Mouse (Mus musculus) small intestine, adult 2 months (tissue): ENCODE data around the gene Bahcc1. TPM values are rescaled to one million over a fixed set of nuclear protein-coding genes. Genes with fewer than 3 reads are reported as not detected.
A peak's percentile ranks its signal among the peaks of the same experiment; 100 is the strongest.

Experiments
- H3K27ac ChIP-seq: fragments of 200-500 bp; 2 replicates; pipeline ENCODE4 v1.5.1; 2012; ENCODE audit warnings: low read depth, low read length, control low read depth, inconsistent platforms; ENCODE audit not compliant: insufficient read depth
- H3K27me3 ChIP-seq: fragments of 200-500 bp; 2 replicates; pipeline ENCODE4 v1.6.1; 2012; ENCODE audit warnings: mild to moderate bottlenecking, moderate library complexity, low read length, inconsistent platforms; ENCODE audit not compliant: control insufficient read depth, insufficient read depth
- H3K36me3 ChIP-seq: fragments of 200-500 bp; 2 replicates; pipeline ENCODE4 v1.6.1; 2012; ENCODE audit warnings: mild to moderate bottlenecking, low read length, control low read depth, inconsistent platforms; ENCODE audit not compliant: control insufficient read depth, insufficient read depth
- H3K4me1 ChIP-seq: fragments of 200-500 bp; 2 replicates; pipeline ENCODE4 v1.6.1; 2012; ENCODE audit warnings: low read length, inconsistent platforms, mixed read lengths; ENCODE audit not compliant: control insufficient read depth, insufficient read depth, insufficient read length
- H3K4me3 ChIP-seq: fragments of 200-500 bp; 2 replicates; pipeline ENCODE4 v1.5.1; 2012; ENCODE audit warnings: low read depth, mild to moderate bottlenecking, control low read depth, inconsistent platforms, low read length, moderate library complexity
- CTCF ChIP-seq: fragments of 200-500 bp; IDR thresholded peaks from 2 replicates; pipeline ENCODE4 v1.5.1; 2012; ENCODE audit warnings: low read depth, mild to moderate bottlenecking, control low read depth, inconsistent platforms, low read length, moderate library complexity, mixed read lengths; ENCODE audit not compliant: insufficient replicate concordance, insufficient read length; ENCODE audit errors: extremely low read depth
- POLR2A ChIP-seq: fragments of 200-500 bp; IDR thresholded peaks from 2 replicates; pipeline ENCODE4 v1.6.1; 2012; ENCODE audit warnings: low read depth, mild to moderate bottlenecking, control low read depth, inconsistent platforms, low read length, moderate library complexity
- WGBS: fragments of 180-500 bp; shearing (Covaris S2); methylation state at CpG from one replicate; pipeline ENCODE4 v1.1.7; 2018; 5-methylcytosine and 5-hydroxymethylcytosine counted together
- polyA plus RNA-seq: library from polyadenylated mRNA; depleted of rRNA; stranded (reverse); fragments of >200 nt; gene quantifications from 2 replicates; pipeline ENCODE4 v1.2.3, GENCODE M21; 2012

Bahcc1 gene
- polyA plus RNA-seq, 1 experiment = 15.4 TPM

GRCm38 (mm10) chr11:120305535-120306365, 73.0 kb downstream of the Bahcc1 start:
- TF ChIP-seq CTCF (no peak), POLR2A (no peak)
- peaks cover 10% of the 10 kb centered on the region for H3K4me1 ChIP-seq
- WGBS = 30% methylated on average over 15 of the region's 15 CpGs
- H3K36me3 ChIP-seq = no peaks in the 10 kb centered on the region
- peak overlapping the region; percentile 69 for H3K4me3 ChIP-seq
- peaks cover 2% of the 10 kb centered on the region; the same call in 1 of the 2 replicates for H3K27me3 ChIP-seq
- no peak overlapping the region for H3K27ac ChIP-seq

GRCm38 (mm10) chr11:120306366-120307131, 73.8 kb downstream of the Bahcc1 start:
- H3K36me3 ChIP-seq = no peaks in the 10 kb centered on the region
- H3K27me3 ChIP-seq = peaks cover 2% of the 10 kb centered on the region; the same call in 1 of the 2 replicates
- TF ChIP-seq POLR2A = no peak
- no peak for TF ChIP-seq CTCF
- H3K27ac ChIP-seq = no peak overlapping the region
- no peak overlapping the region for H3K4me3 ChIP-seq
- WGBS = 90% methylated on average over 12 of the region's 12 CpGs
- H3K4me1 ChIP-seq = peaks cover 13% of the 10 kb centered on the region

- Histone ChIP-seq H3K4me3 (no peak overlapping the region), H3K4me1 (peaks cover 13% of the 10 kb centered on the region), H3K36me3 (no peaks in the 10 kb centered on the region), H3K27me3 (peaks cover 2% of the 10 kb centered on the region; the same call in 1 of the 2 replicates), H3K27ac (no peak overlapping the region)
- WGBS = 65% methylated on average over 5 of the region's 5 CpGs
- TF ChIP-seq CTCF (no peak), POLR2A (no peak)
Measured at GRCm38 (mm10) chr11:120307132-120307413, 74.3 kb downstream of the Bahcc1 start.

- no peak overlapping the region for H3K4me3 ChIP-seq
- TF ChIP-seq CTCF = peak; percentile 94
- TF ChIP-seq POLR2A = no peak
- no peaks in the 10 kb centered on the region for H3K36me3 ChIP-seq
- 6% methylated on average over 19 of the region's 19 CpGs for WGBS
- no peak overlapping the region for H3K27ac ChIP-seq
- H3K4me1 ChIP-seq = peaks cover 13% of the 10 kb centered on the region
- H3K27me3 ChIP-seq = peaks cover 2% of the 10 kb centered on the region; the same call in 1 of the 2 replicates
Measured at GRCm38 (mm10) chr11:120307566-120308430, 75.1 kb downstream of the Bahcc1 start.

GRCm38 (mm10) chr11:120308441-120309320, 75.9 kb downstream of the Bahcc1 start:
- 31% methylated on average over 15 of the region's 15 CpGs for WGBS
- Histone ChIP-seq H3K4me3 (no peak overlapping the region), H3K27me3 (peaks cover 2% of the 10 kb centered on the region; the same call in 1 of the 2 replicates), H3K27ac (no peak overlapping the region), H3K36me3 (no peaks in the 10 kb centered on the region), H3K4me1 (peaks cover 13% of the 10 kb centered on the region)
- no peak for TF ChIP-seq CTCF
- TF ChIP-seq POLR2A = no peak; the same call in 1 of the 2 replicates

GRCm38 (mm10) chr11:120310813-120311312, 78.1 kb downstream of the Bahcc1 start:
- H3K27me3 ChIP-seq = no peaks in the 10 kb centered on the region; the same call in 1 of the 2 replicates
- H3K4me1 ChIP-seq = peaks cover 8% of the 10 kb centered on the region
- TF ChIP-seq POLR2A (no peak), CTCF (no peak)
- H3K36me3 ChIP-seq = no peaks in the 10 kb centered on the region
- peak overlapping the region; percentile 58 for H3K4me3 ChIP-seq
- under 1% methylated on average over 45 of the region's 45 CpGs for WGBS
- no peak overlapping the region for H3K27ac ChIP-seq
